Mouse (Mus musculus) kidney, adult 2 months (tissue): ENCODE data around the gene Pth2. TPM values are rescaled to one million over a fixed set of nuclear protein-coding genes. Genes with fewer than 3 reads are reported as not detected.
"Not testable (repeated sequence)": the region's sequence is repeated elsewhere in the genome, so short reads cannot be mapped to it uniquely, and the experiment has no call there.

Experiments
- DNase-seq: peaks from one replicate; pipeline ENCODE4 v3.0.0; 2021
- H3K27ac ChIP-seq: fragments of 200-500 bp; 2 replicates; pipeline ENCODE4 v1.5.1; 2012; ENCODE audit warnings: low read depth, low read length, control low read depth, inconsistent platforms; ENCODE audit not compliant: insufficient read depth
- H3K27me3 ChIP-seq: fragments of 200-500 bp; replicated peaks from 2 replicates; pipeline ENCODE4 v1.6.1; 2012; ENCODE audit warnings: mild to moderate bottlenecking, moderate library complexity, low read length, inconsistent platforms; ENCODE audit not compliant: control insufficient read depth, insufficient read depth
- H3K36me3 ChIP-seq: fragments of 200-500 bp; 2 replicates; pipeline ENCODE4 v1.6.1; 2012; ENCODE audit warnings: mild to moderate bottlenecking, moderate library complexity, low read length, inconsistent platforms; ENCODE audit not compliant: control insufficient read depth, insufficient read depth
- H3K4me1 ChIP-seq: fragments of 200-500 bp; 2 replicates; pipeline ENCODE4 v1.6.1; 2011; ENCODE audit warnings: low read length; ENCODE audit not compliant: control insufficient read depth, insufficient read depth
- H3K4me3 ChIP-seq: fragments of 200-500 bp; 2 replicates; pipeline ENCODE4 v1.5.1; 2011; ENCODE audit warnings: mild to moderate bottlenecking, low read depth, low read length, control low read depth; ENCODE audit not compliant: insufficient read depth
- CTCF ChIP-seq: fragments of 200-500 bp; conservative IDR thresholded peaks from 2 replicates; pipeline ENCODE4 v1.5.1; 2011; ENCODE audit warnings: low read depth, mild to moderate bottlenecking, control low read depth, low read length, moderate library complexity, mixed read lengths; ENCODE audit not compliant: insufficient read depth, insufficient read length
- POLR2A ChIP-seq: fragments of 200-500 bp; IDR thresholded peaks from one replicate; pipeline ENCODE4 v1.6.1; 2011; ENCODE audit warnings: low read depth, low read length, control low read depth
- WGBS: fragments of 180-500 bp; shearing (Covaris S2); methylation state at CpG from one replicate; pipeline ENCODE4 v1.1.7; 2018; 5-methylcytosine and 5-hydroxymethylcytosine counted together
- polyA plus RNA-seq: library from polyadenylated mRNA; depleted of rRNA; stranded (reverse); fragments of >200 nt; gene quantifications from 2 replicates; pipeline ENCODE4 v1.2.3, GENCODE M21; 2012

The Pth2 gene
- polyA plus RNA-seq, 1 experiment: not detected

DNA sequence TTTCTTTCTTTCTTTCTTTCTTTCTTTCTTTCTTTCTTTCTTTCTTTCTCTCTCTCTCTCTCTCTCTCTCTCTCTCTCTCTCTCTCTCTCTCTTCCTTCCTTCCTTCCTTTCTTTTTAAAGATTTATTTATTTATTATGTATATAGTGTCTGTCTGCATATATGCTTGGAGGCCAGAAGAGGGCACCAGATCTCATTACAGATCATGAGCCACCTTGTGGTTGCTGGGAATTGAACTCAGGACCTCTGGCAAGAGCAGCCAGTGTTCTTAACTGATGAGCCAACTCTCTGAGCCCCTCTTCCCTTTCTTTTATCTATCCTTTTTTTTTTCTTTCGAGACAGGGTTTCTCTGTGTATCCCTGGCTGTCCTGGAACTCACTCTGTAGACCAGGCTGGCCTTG is 7.0 kb upstream of the Pth2 start:
- not testable (repeated sequence) for H3K4me3 ChIP-seq, H3K27ac ChIP-seq, H3K4me1 ChIP-seq, DNase-seq, H3K36me3 ChIP-seq, H3K27me3 ChIP-seq
- 52% methylated on average over 1 of the region's 1 CpGs for WGBS
- TF ChIP-seq CTCF: peak; percentile 45

GRCm38 (mm10) chr7:45174567-45175280 is 6.1 kb upstream of the Pth2 start:
- 7% methylated on average over 27 of the region's 29 CpGs for WGBS
- no peak overlapping the region for H3K27ac ChIP-seq
- H3K36me3 ChIP-seq: no peaks in the 10 kb centered on the region
- no peaks in the 10 kb centered on the region for H3K4me1 ChIP-seq
- no peak for DNase-seq
- peaks cover 4% of the 10 kb centered on the region for H3K27me3 ChIP-seq
- no peak overlapping the region for H3K4me3 ChIP-seq
- no peak for TF ChIP-seq POLR2A
- no peak for TF ChIP-seq CTCF

DNA sequence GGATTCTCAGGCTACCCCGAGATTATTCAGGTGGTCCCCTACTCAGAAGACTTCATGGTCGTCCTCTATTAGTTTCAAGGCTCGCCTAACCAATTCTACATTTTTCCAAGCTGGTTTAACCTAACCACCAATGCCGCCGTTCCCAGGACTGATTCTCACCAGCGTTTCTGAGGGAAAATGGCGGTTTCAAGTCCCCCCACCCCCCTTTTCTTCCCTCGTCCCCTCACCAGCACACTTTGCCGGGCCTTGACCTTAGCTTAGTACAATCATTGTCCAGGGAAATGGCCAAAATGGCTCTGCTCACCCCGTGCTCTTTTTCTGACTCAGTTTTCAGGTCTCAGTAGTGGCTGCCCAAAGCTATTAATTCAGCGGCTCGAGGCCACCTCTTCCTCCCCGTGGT is 5.4 kb upstream of the Pth2 start:
- Histone ChIP-seq H3K36me3 (no peaks in the 10 kb centered on the region), H3K4me3 (no peak overlapping the region), H3K4me1 (no peaks in the 10 kb centered on the region), H3K27ac (no peak overlapping the region), H3K27me3 (peaks cover 4% of the 10 kb centered on the region)
- no peak for DNase-seq
- no peak for TF ChIP-seq CTCF
- TF ChIP-seq POLR2A: no peak
- 5% methylated on average over 13 of the region's 13 CpGs for WGBS

DNA sequence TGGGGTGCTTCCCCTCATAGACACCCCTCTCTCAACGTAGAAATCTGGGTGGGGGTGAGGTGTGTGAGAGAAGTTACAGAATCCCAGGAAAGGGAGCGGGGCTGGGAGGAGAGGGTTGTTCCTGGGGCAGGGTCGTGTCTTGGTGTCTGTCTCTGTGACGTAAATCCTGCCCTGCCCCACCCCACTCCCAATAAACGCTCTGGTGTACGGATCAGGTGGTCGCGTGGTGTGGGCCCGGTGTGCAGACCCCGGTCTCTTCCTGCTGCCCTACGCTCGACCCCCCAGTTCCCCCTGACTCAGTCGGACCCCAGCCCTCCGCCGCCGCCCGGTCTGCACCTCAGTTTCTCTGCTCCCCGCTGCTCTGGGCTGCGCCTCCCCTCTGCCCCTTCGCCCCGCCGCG is 4.9 kb upstream of the Pth2 start:
- WGBS: 6% methylated on average over 23 of the region's 23 CpGs

DNA sequence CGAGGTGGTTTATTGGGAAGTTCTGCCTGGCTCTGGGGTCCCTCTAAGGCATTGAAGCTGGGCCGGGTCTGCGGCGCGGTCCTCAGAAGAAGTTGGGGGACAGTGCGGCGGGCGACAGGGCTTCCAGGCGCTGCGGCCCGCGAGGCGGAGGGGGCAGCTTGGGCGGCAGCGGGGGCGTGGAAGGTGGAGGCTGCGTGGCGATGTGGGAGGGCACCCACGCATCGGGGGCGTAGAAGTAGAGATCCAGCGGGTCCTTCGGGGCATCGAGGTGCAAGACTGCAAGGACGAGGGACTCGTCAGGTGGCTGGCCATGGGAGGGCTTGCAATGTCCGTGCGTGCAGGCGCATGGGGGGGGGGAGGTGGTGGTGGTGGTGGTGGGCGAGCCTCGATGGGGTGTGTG is 4.4 kb upstream of the Pth2 start:
- Histone ChIP-seq H3K4me1 (no peaks in the 10 kb centered on the region), H3K36me3 (no peaks in the 10 kb centered on the region), H3K4me3 (no peak overlapping the region), H3K27ac (no peak overlapping the region), H3K27me3 (peaks cover 5% of the 10 kb centered on the region)
- no peak for DNase-seq
- TF ChIP-seq CTCF (no peak), POLR2A (no peak)
- 6% methylated on average over 30 of the region's 31 CpGs for WGBS

More for the DNA sequence above, 4.9 kb upstream of the Pth2 start:
- TF ChIP-seq CTCF (no peak), POLR2A (no peak)
- Histone ChIP-seq H3K36me3 (no peaks in the 10 kb centered on the region), H3K4me1 (no peaks in the 10 kb centered on the region), H3K27ac (no peak overlapping the region), H3K27me3 (peaks cover 4% of the 10 kb centered on the region), H3K4me3 (no peak overlapping the region)
- DNase-seq: no peak

- Histone ChIP-seq H3K27me3 (peaks cover 5% of the 10 kb centered on the region), H3K27ac (no peak overlapping the region), H3K4me3 (no peak overlapping the region), H3K36me3 (no peaks in the 10 kb centered on the region), H3K4me1 (no peaks in the 10 kb centered on the region)
- DNase-seq: no peak
- 21% methylated on average over 7 of the region's 7 CpGs for WGBS
- TF ChIP-seq CTCF (no peak), POLR2A (no peak)
These were observed 2.2 kb upstream of the Pth2 start for GRCm38 (mm10) chr7:45178550-45178949.

GRCm38 (mm10) chr7:45179469-45179868 is 1.3 kb upstream of the Pth2 start, which contains the start of gene Gfy:
Gfy (minus strand) TSS chr7:45179569.
- Histone ChIP-seq H3K36me3 (no peaks in the 10 kb centered on the region), H3K4me1 (no peaks in the 10 kb centered on the region), H3K4me3 (no peak within 1 kb of the TSS), H3K27ac (no peak within 1 kb of the TSS), H3K27me3 (peaks cover 5% of the 10 kb centered on the region)
- TF ChIP-seq CTCF: no peak
- TF ChIP-seq POLR2A: no peak
- 40% methylated on average over 7 of the region's 7 CpGs for WGBS
- no peak for DNase-seq

GRCm38 (mm10) chr7:45181540-45181939 is 745 bp downstream of the Pth2 start:
- no peaks in the 10 kb centered on the region for H3K4me1 ChIP-seq
- H3K36me3 ChIP-seq: no peaks in the 10 kb centered on the region
- no peak overlapping the region for H3K27ac ChIP-seq
- no peak for TF ChIP-seq POLR2A
- TF ChIP-seq CTCF: no peak
- peaks cover 2% of the 10 kb centered on the region for H3K27me3 ChIP-seq
- H3K4me3 ChIP-seq: no peak overlapping the region
- no peak for DNase-seq
- WGBS: 6% methylated on average over 35 of the region's 35 CpGs
